Mouse (Mus musculus) limb, embryonic 14.5 days (tissue): ENCODE measurements around the gene Col23a1. TPM values are rescaled to one million over a fixed set of nuclear protein-coding genes. Genes with fewer than 3 reads are reported as not detected.
A peak's percentile ranks its signal among the peaks of the same experiment; 100 is the strongest.

Experiments used
- ATAC-seq: fragments of 200-750 bp; cut with Nextera tagmentation; 2 replicates; pipeline ENCODE4 v1.8.0; 2017; ENCODE audit warnings: low read depth, moderate number of reproducible peaks, moderate TSS enrichment; ENCODE audit not compliant: low FRiP score
- DNase-seq: peaks from one replicate; pipeline ENCODE4 v3.0.0-alpha.2; 2015; ENCODE audit warnings: low spot score
- H3K27ac ChIP-seq: fragments of 300-500 bp; sonication (generic); replicated peaks from 2 replicates; pipeline ENCODE4 v1.5.1; 2014; ENCODE audit warnings: low read depth, mild to moderate bottlenecking, low read length, moderate library complexity, mixed read lengths
- H3K27me3 ChIP-seq: fragments of 300-500 bp; sonication (generic); 2 replicates; pipeline ENCODE4 v1.6.1; 2014; ENCODE audit warnings: low read length, mixed read lengths; ENCODE audit not compliant: control insufficient read depth, insufficient read depth
- H3K36me3 ChIP-seq: fragments of 300-500 bp; sonication (generic); 2 replicates; pipeline ENCODE4 v1.6.1; 2014; ENCODE audit warnings: mild to moderate bottlenecking, low read length, moderate library complexity, mixed read lengths; ENCODE audit not compliant: control insufficient read depth, insufficient read depth
- H3K4me1 ChIP-seq: fragments of 300-500 bp; sonication (generic); 2 replicates; pipeline ENCODE4 v1.6.1; 2014; ENCODE audit warnings: antibody characterized with exemption, low read length, mixed read lengths; ENCODE audit not compliant: control insufficient read depth, insufficient read depth
- H3K4me2 ChIP-seq: fragments of 300-500 bp; sonication (generic); replicated peaks from 2 replicates; pipeline ENCODE4 v1.6.1; 2014; ENCODE audit warnings: low read depth, mild to moderate bottlenecking, low read length, moderate library complexity; ENCODE audit not compliant: severe bottlenecking
- H3K4me3 ChIP-seq: fragments of 300-500 bp; sonication (generic); replicated peaks from 2 replicates; pipeline ENCODE4 v1.5.1; 2014; ENCODE audit warnings: low read length
- H3K9ac ChIP-seq: fragments of 300-500 bp; sonication (generic); 2 replicates; pipeline ENCODE4 v1.6.1; 2014; ENCODE audit warnings: mild to moderate bottlenecking, low read depth, low read length, moderate library complexity; ENCODE audit not compliant: severe bottlenecking
- H3K9me3 ChIP-seq: fragments of 300-500 bp; sonication (generic); 2 replicates; pipeline ENCODE4 v1.6.1; 2016; ENCODE audit warnings: low read length; ENCODE audit not compliant: control insufficient read depth
- POLR2A ChIP-seq: fragments of 200-500 bp; IDR thresholded peaks from 2 replicates; pipeline ENCODE4 v1.8.0; 2012; ENCODE audit warnings: inconsistent platforms, mild to moderate bottlenecking, moderate library complexity, borderline replicate concordance; ENCODE audit not compliant: insufficient read depth, insufficient read length; ENCODE audit errors: extremely low read depth
- WGBS: fragments of 180-500 bp; shearing (Covaris S2); extraction: QIAGEN DNeasy Blood & Tissue Kit; methylation state at CpG from one replicate; pipeline ENCODE4 v1.1.7; 2014; 5-methylcytosine and 5-hydroxymethylcytosine counted together
- polyA plus RNA-seq, 2 experiments: library from polyadenylated mRNA; depleted of rRNA in 1 of 2; stranded (reverse) in 1 of 2; unstranded in 1 of 2; fragments of >200 nt; fragmentation: Nextera tagmentation in 1 of 2; extraction: Ambion mirVana in 1 of 2; gene quantifications; 2 replicates each; pipeline versions ENCODE4 v1.2.1 to v1.2.3; 2012 to 2014

Col23a1 gene
- polyA plus RNA-seq, 2 experiments, result 28.0 to 29.4 TPM

- no peak overlapping the region for H3K27ac ChIP-seq
- ATAC-seq (no peak), DNase-seq (no peak)
- H3K4me3 ChIP-seq, result no peak overlapping the region
- TF ChIP-seq POLR2A, result no peak
- no peaks in the 10 kb centered on the region for H3K27me3 ChIP-seq
- H3K4me2 ChIP-seq, result no peak overlapping the region
- no peaks in the 10 kb centered on the region for H3K9me3 ChIP-seq
- WGBS, result 9% methylated on average over 3 of the region's 3 CpGs
- peaks cover 17% of the 10 kb centered on the region for H3K4me1 ChIP-seq
- H3K36me3 ChIP-seq, result no peaks in the 10 kb centered on the region
- no peak overlapping the region for H3K9ac ChIP-seq
Measured at GRCm38 (mm10) chr11:51418807-51419206, 129.1 kb downstream of the Col23a1 start.

- no peak for ATAC-seq
- no peak overlapping the region for H3K27ac ChIP-seq
- no peaks in the 10 kb centered on the region for H3K36me3 ChIP-seq
- H3K27me3 ChIP-seq, result no peaks in the 10 kb centered on the region
- no peaks in the 10 kb centered on the region for H3K9me3 ChIP-seq
- TF ChIP-seq POLR2A, result no peak
- no peak overlapping the region for H3K4me3 ChIP-seq
- WGBS, result 92% methylated on average over 2 of the region's 2 CpGs
- no peak overlapping the region for H3K9ac ChIP-seq
- H3K4me2 ChIP-seq, result no peak overlapping the region
- H3K4me1 ChIP-seq, result peaks cover 35% of the 10 kb centered on the region
- DNase-seq, result no peak
Measured at GRCm38 (mm10) chr11:51421878-51422277, 132.2 kb downstream of the Col23a1 start.

- Histone ChIP-seq H3K4me3 (no peak overlapping the region), H3K9ac (no peak overlapping the region), H3K4me1 (peaks cover 35% of the 10 kb centered on the region), H3K4me2 (no peak overlapping the region), H3K36me3 (no peaks in the 10 kb centered on the region), H3K9me3 (no peaks in the 10 kb centered on the region), H3K27me3 (no peaks in the 10 kb centered on the region), H3K27ac (no peak overlapping the region)
- DNase-seq (no peak), ATAC-seq (no peak)
- TF ChIP-seq POLR2A, result no peak
- 52% methylated on average over 14 of the region's 14 CpGs for WGBS
Measured at GRCm38 (mm10) chr11:51422713-51423112, 133.0 kb downstream of the Col23a1 start.

- Histone ChIP-seq H3K9me3 (no peaks in the 10 kb centered on the region), H3K27ac (no peak overlapping the region), H3K36me3 (no peaks in the 10 kb centered on the region), H3K4me2 (no peak overlapping the region), H3K27me3 (no peaks in the 10 kb centered on the region), H3K9ac (no peak overlapping the region), H3K4me3 (no peak overlapping the region), H3K4me1 (peaks cover 45% of the 10 kb centered on the region)
- no peak for TF ChIP-seq POLR2A
- ATAC-seq, result peak; percentile 31; the same call in 1 of the 2 replicates
- no peak for DNase-seq
- 53% methylated on average over 3 of the region's 3 CpGs for WGBS
Measured at GRCm38 (mm10) chr11:51426155-51426554, 136.4 kb downstream of the Col23a1 start.

- no peak overlapping the region for H3K4me3 ChIP-seq
- TF ChIP-seq POLR2A, result no peak
- no peak overlapping the region for H3K4me2 ChIP-seq
- no peaks in the 10 kb centered on the region for H3K9me3 ChIP-seq
- H3K9ac ChIP-seq, result peak overlapping the region; percentile 7; the same call in 1 of the 2 replicates
- 28% methylated on average over 16 of the region's 16 CpGs for WGBS
- no peaks in the 10 kb centered on the region for H3K27me3 ChIP-seq
- peaks cover 41% of the 10 kb centered on the region for H3K4me1 ChIP-seq
- DNase-seq (no peak), ATAC-seq (no peak)
- no peaks in the 10 kb centered on the region for H3K36me3 ChIP-seq
- 0 out of 2 replicates have a peak overlapping the region, but pooled peaks have one; percentile 38 for H3K27ac ChIP-seq
Measured at GRCm38 (mm10) chr11:51429428-51430179, 139.9 kb downstream of the Col23a1 start.
